Mouse (Mus musculus): ENCODE data around the gene Foxo3. TPM values are rescaled to one million over a fixed set of nuclear protein-coding genes. Genes with fewer than 3 reads are reported as not detected.

Foxo3 gene
- polyA plus RNA-seq (2014; fragmentation: Illumina TruSeq; extraction: RNeasy Lipid Tissue Mini Kit (QIAGEN cat#74804); ENCODE audit: low read depth, low replicate concordance) = 35.0 TPM

GRCm38 (mm10) chr10:42276507-42277345, at the start of gene Foxo3:
Gene Foxo3 (minus strand): TSS chr10:42276755.

Other genes starting within 250 kb of the Foxo3 start
- gene Afg1l, start 201.8 kb upstream of the Foxo3 start, polyA plus RNA-seq (2014; fragmentation: Illumina TruSeq; extraction: RNeasy Lipid Tissue Mini Kit (QIAGEN cat#74804); ENCODE audit: low read depth, low replicate concordance) = 46.6 TPM
- gene Snx3, start 225.3 kb upstream of the Foxo3 start, polyA plus RNA-seq (2014; fragmentation: Illumina TruSeq; extraction: RNeasy Lipid Tissue Mini Kit (QIAGEN cat#74804); ENCODE audit: low read depth, low replicate concordance) = 162 TPM